Mouse (Mus musculus): ENCODE results near the gene Gm14226. TPM values are rescaled to one million over a fixed set of nuclear protein-coding genes. Genes with fewer than 3 reads are reported as not detected.

Gene Gm14226
- polyA plus RNA-seq, 1 experiment from 2014 or later = 0.24 TPM

- H3K4me3 ChIP-seq (ENCODE audit: low read depth, low read length) = no peak overlapping the region
- ATAC-seq (ENCODE audit: low FRiP score, low TSS enrichment) = no peak
- H3K4me1 ChIP-seq (replicated peaks; ENCODE audit: control insufficient read depth, insufficient read depth) = no peaks in the 10 kb centered on the region; the same call in 1 of the 2 replicates
- no peak overlapping the region for H3K4me2 ChIP-seq (replicated peaks; ENCODE audit: low read depth)
- H3K36me3 ChIP-seq (ENCODE audit: control insufficient read depth, insufficient read depth, low read length) = 0 out of 2 replicates have a peak, but pooled peaks cover 2% of the 10 kb centered on the region
- 73% methylated on average over 9 of the region's 9 CpGs for WGBS
- TF ChIP-seq EP300 (optimal IDR thresholded peaks at IDR 0.05) (no peak), CTCF (IDR thresholded peaks at IDR 0.05; ENCODE audit: low read depth) (no peak)
- DNase-seq (ENCODE audit: low spot score) = no peak
- no peak overlapping the region for H3K27ac ChIP-seq (replicated peaks)
- H3K27me3 ChIP-seq (ENCODE audit: control insufficient read depth, insufficient read depth, low read length) = no peaks in the 10 kb centered on the region
- no peaks in the 10 kb centered on the region for H3K9me3 ChIP-seq (ENCODE audit: control insufficient read depth, low read length)
- no peak overlapping the region for H3K9ac ChIP-seq (ENCODE audit: low read length)
Measured at GRCm38 (mm10) chr2:155071027-155071426, 53.0 kb downstream of the Gm14226 start.

- Histone ChIP-seq H3K9me3 (ENCODE audit: control insufficient read depth, low read length) (no peaks in the 10 kb centered on the region), H3K4me1 (replicated peaks; ENCODE audit: control insufficient read depth, insufficient read depth) (no peaks in the 10 kb centered on the region; the same call in 1 of the 2 replicates), H3K36me3 (ENCODE audit: control insufficient read depth, insufficient read depth, low read length) (no peaks in the 10 kb centered on the region), H3K9ac (ENCODE audit: low read length) (no peak overlapping the region), H3K4me2 (replicated peaks; ENCODE audit: low read depth) (no peak overlapping the region), H3K27me3 (ENCODE audit: control insufficient read depth, insufficient read depth, low read length) (no peaks in the 10 kb centered on the region), H3K27ac (replicated peaks) (no peak overlapping the region), H3K4me3 (ENCODE audit: low read depth, low read length) (no peak overlapping the region)
- ATAC-seq (ENCODE audit: low FRiP score, low TSS enrichment) (no peak), DNase-seq (ENCODE audit: low spot score) (no peak)
- WGBS = 88% methylated on average over 8 of the region's 8 CpGs
- TF ChIP-seq CTCF (IDR thresholded peaks at IDR 0.05; ENCODE audit: low read depth) (no peak), EP300 (optimal IDR thresholded peaks at IDR 0.05) (no peak)
Measured at GRCm38 (mm10) chr2:155072353-155073145, 54.5 kb downstream of the Gm14226 start.

GRCm38 (mm10) chr2:155073347-155073746 lies 55.3 kb downstream of the Gm14226 start:
- no peaks in the 10 kb centered on the region for H3K36me3 ChIP-seq (ENCODE audit: control insufficient read depth, insufficient read depth, low read length)
- no peaks in the 10 kb centered on the region for H3K27me3 ChIP-seq (ENCODE audit: control insufficient read depth, insufficient read depth, low read length)
- H3K9ac ChIP-seq (ENCODE audit: low read length) = peak overlapping the region; percentile 76
- TF ChIP-seq EP300 (optimal IDR thresholded peaks at IDR 0.05) (no peak), CTCF (IDR thresholded peaks at IDR 0.05; ENCODE audit: low read depth) (no peak)
- ATAC-seq (ENCODE audit: low FRiP score, low TSS enrichment) (no peak), DNase-seq (ENCODE audit: low spot score) (no peak)
- peak overlapping the region; percentile 86 for H3K4me2 ChIP-seq (replicated peaks; ENCODE audit: low read depth)
- no peaks in the 10 kb centered on the region; the same call in 1 of the 2 replicates for H3K4me1 ChIP-seq (replicated peaks; ENCODE audit: control insufficient read depth, insufficient read depth)
- H3K4me3 ChIP-seq (ENCODE audit: low read depth, low read length) = peak overlapping the region; percentile 69
- H3K9me3 ChIP-seq (ENCODE audit: control insufficient read depth, low read length) = no peaks in the 10 kb centered on the region
- WGBS = 10% methylated on average over 3 of the region's 3 CpGs
- H3K27ac ChIP-seq (replicated peaks) = peak overlapping the region; percentile 67; the same call in 1 of the 2 replicates

- peak; percentile 93 for ATAC-seq (ENCODE audit: low FRiP score, low TSS enrichment)
- under 1% methylated on average over 56 of the region's 56 CpGs for WGBS
Measured at GRCm38 (mm10) chr2:155073978-155074765, 56.1 kb downstream of the Gm14226 start, which contains the start of gene Ahcy. Gene Ahcy, minus strand, starts transcription at chr2:155074497.

GRCm38 (mm10) chr2:155074766-155075330 lies 56.8 kb downstream of the Gm14226 start:
- Histone ChIP-seq H3K9ac (ENCODE audit: low read length) (peak overlapping the region; percentile 76), H3K4me2 (replicated peaks; ENCODE audit: low read depth) (peak overlapping the region; percentile 86), H3K9me3 (ENCODE audit: control insufficient read depth, low read length) (no peaks in the 10 kb centered on the region), H3K4me3 (ENCODE audit: low read depth, low read length) (peak overlapping the region; percentile 69), H3K4me1 (replicated peaks; ENCODE audit: control insufficient read depth, insufficient read depth) (no peaks in the 10 kb centered on the region; the same call in 1 of the 2 replicates), H3K27ac (replicated peaks) (peak overlapping the region; percentile 67), H3K27me3 (ENCODE audit: control insufficient read depth, insufficient read depth, low read length) (no peaks in the 10 kb centered on the region), H3K36me3 (ENCODE audit: control insufficient read depth, insufficient read depth, low read length) (no peaks in the 10 kb centered on the region)
- no peak for ATAC-seq (ENCODE audit: low FRiP score, low TSS enrichment)
- no peak for TF ChIP-seq EP300 (optimal IDR thresholded peaks at IDR 0.05)
- TF ChIP-seq CTCF (IDR thresholded peaks at IDR 0.05; ENCODE audit: low read depth) = no peak
- WGBS = 30% methylated on average over 12 of the region's 12 CpGs
- peak; percentile 27 for DNase-seq (ENCODE audit: low spot score)

More at GRCm38 (mm10) chr2:155073978-155074765, 56.1 kb downstream of the Gm14226 start, which contains the start of gene Ahcy:
- Histone ChIP-seq H3K4me2 (replicated peaks; ENCODE audit: low read depth) (peak within 1 kb of the TSS; percentile 86), H3K9me3 (ENCODE audit: control insufficient read depth, low read length) (no peaks in the 10 kb centered on the region), H3K27ac (replicated peaks) (peak within 1 kb of the TSS; percentile 67), H3K36me3 (ENCODE audit: control insufficient read depth, insufficient read depth, low read length) (no peaks in the 10 kb centered on the region), H3K4me3 (ENCODE audit: low read depth, low read length) (peak within 1 kb of the TSS; percentile 69), H3K4me1 (replicated peaks; ENCODE audit: control insufficient read depth, insufficient read depth) (no peaks in the 10 kb centered on the region; the same call in 1 of the 2 replicates), H3K9ac (ENCODE audit: low read length) (peak within 1 kb of the TSS; percentile 76), H3K27me3 (ENCODE audit: control insufficient read depth, insufficient read depth, low read length) (no peaks in the 10 kb centered on the region)
- peak; percentile 91 for DNase-seq (ENCODE audit: low spot score)
- no peak for TF ChIP-seq CTCF (IDR thresholded peaks at IDR 0.05; ENCODE audit: low read depth)
- no peak for TF ChIP-seq EP300 (optimal IDR thresholded peaks at IDR 0.05)

All from stomach, postnatal 0 days (tissue).